Mouse (Mus musculus): ENCODE measurements around the gene Prss43. TPM values are rescaled to one million over a fixed set of nuclear protein-coding genes. Genes with fewer than 3 reads are reported as not detected.
A peak's percentile ranks its signal among the peaks of the same experiment; 100 is the strongest.

Prss43 gene
- polyA plus RNA-seq, 1 experiment from 2014 or later, result not detected

GRCm38 (mm10) chr9:110877888-110878287 is 51.4 kb downstream of the Prss43 start:
- Histone ChIP-seq H3K4me3 (replicated peaks) (no peak overlapping the region), H3K9me3 (no peaks in the 10 kb centered on the region), H3K36me3 (replicated peaks) (no peaks in the 10 kb centered on the region), H3K27me3 (peaks cover 76% of the 10 kb centered on the region), H3K4me1 (peaks cover 32% of the 10 kb centered on the region), H3K27ac (no peak overlapping the region), H3K9ac (no peak overlapping the region), H3K4me2 (no peak overlapping the region)
- WGBS, result 85% methylated on average over 5 of the region's 5 CpGs
- no peak for ATAC-seq (ENCODE audit: low FRiP score)

DNA sequence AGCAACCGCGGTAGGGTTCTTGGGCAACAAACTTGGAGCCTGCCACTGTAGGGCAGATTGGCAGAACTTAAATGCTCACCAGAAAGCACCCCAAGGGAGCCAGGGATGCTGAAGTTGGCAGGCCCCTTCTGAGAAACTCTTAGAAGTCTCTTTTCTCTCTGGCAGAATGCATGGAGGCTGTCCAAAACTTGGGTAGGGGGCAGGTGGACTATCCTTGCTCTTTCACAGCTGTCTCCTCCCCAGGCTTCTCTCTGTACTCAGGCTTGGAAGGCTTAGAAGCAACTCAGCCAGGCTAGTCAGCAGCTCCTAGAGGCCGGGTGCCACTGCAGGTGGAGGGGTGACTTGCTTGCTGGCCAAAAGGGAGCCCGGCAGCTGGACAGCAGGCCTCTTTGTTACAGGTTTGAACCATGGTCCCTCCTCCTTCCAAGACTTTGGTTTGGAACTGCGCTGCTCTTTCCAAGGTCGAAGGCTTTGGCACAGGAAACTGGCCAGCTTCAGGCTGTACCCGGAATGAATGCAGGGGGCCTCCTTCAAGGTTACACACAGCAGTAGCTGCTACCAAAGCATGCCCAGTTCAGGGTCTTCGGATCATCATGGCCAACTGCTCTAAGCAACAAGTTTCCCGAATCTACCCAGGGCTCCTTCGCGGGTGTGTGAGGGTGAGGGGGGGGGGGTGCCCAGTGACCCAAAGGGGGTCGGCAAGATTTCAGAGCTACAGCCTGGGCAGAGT is 52.9 kb downstream of the Prss43 start, which contains the start of gene Als2cl:
Als2cl (plus strand) TSS at position 680 of the 730 bp plus-strand sequence.
- no peak within 1 kb of the TSS for H3K27ac ChIP-seq
- no peak for ATAC-seq (ENCODE audit: low FRiP score)
- peak within 1 kb of the TSS; percentile 50 for H3K4me3 ChIP-seq (replicated peaks)
- peak within 1 kb of the TSS; percentile 27; the same call in 1 of the 2 replicates for H3K9ac ChIP-seq
- H3K4me1 ChIP-seq, result peaks cover 22% of the 10 kb centered on the region
- H3K9me3 ChIP-seq, result no peaks in the 10 kb centered on the region
- no peaks in the 10 kb centered on the region for H3K36me3 ChIP-seq (replicated peaks)
- H3K4me2 ChIP-seq, result peak within 1 kb of the TSS; percentile 75
- 15% methylated on average over 12 of the region's 12 CpGs for whole genome bisulfite sequencing
- peaks cover 61% of the 10 kb centered on the region for H3K27me3 ChIP-seq

DNA sequence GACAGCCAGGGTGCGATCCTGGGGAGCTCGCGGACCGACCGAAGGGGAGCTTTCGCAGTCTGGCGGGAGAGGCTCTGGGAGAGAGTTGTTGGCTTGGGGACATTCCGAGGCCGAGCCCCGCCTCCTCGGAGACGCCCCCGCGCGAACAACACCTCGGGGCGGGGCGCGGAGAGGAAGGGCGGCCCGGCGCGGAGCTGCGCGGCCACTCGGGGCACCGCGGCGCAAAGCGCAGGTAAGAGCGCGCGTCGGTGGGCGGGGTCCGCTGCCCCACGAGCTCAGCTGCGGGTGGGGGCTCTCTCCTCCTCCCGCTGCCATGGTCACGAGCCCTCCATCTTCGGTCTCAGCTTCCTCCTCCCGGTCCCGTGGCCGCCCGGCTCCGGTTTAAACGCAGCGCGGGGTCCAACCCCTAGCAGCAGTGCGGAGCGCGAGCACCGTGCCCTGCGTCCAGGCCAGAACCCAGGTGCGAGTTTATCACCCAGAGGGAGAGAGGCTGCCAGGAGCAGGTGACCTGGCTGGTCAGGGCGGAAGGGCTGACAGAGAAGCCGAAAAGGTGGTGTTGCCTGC is 53.6 kb downstream of the Prss43 start, which contains the start of gene Tmie:
Tmie (minus strand) TSS at position 116 of the 564 bp plus-strand sequence.
- Histone ChIP-seq H3K36me3 (replicated peaks) (no peaks in the 10 kb centered on the region), H3K27me3 (peaks cover 56% of the 10 kb centered on the region), H3K9ac (peak within 1 kb of the TSS; percentile 27; the same call in 1 of the 2 replicates), H3K9me3 (no peaks in the 10 kb centered on the region), H3K4me3 (replicated peaks) (peak within 1 kb of the TSS; percentile 50), H3K4me2 (peak within 1 kb of the TSS; percentile 75), H3K27ac (no peak within 1 kb of the TSS), H3K4me1 (peaks cover 14% of the 10 kb centered on the region)
- 1% methylated on average over 43 of the region's 57 CpGs for WGBS
- no peak for ATAC-seq (ENCODE audit: low FRiP score)

- ATAC-seq (ENCODE audit: low FRiP score), result no peak
- Histone ChIP-seq H3K27ac (no peak overlapping the region), H3K27me3 (peaks cover 59% of the 10 kb centered on the region), H3K9ac (no peak overlapping the region), H3K9me3 (no peaks in the 10 kb centered on the region), H3K4me3 (replicated peaks) (no peak overlapping the region; the same call in 1 of the 2 replicates), H3K36me3 (replicated peaks) (no peaks in the 10 kb centered on the region), H3K4me2 (peak overlapping the region; percentile 75; the same call in 1 of the 2 replicates), H3K4me1 (peaks cover 10% of the 10 kb centered on the region)
- WGBS, result 80% methylated on average over 4 of the region's 4 CpGs
These were observed 54.3 kb downstream of the Prss43 start for GRCm38 (mm10) chr9:110880772-110881171.

Other genes starting within 250 kb of the Prss43 start
- 31.0 and 32.0 TPM in 2 replicates for gene Nradd, start 202.2 kb upstream of the Prss43 start, polyA plus RNA-seq (2016; fragmentation: Nextera tagmentation; extraction: Ambion mirVana)
- gene Nbeal2, start 172.5 kb upstream of the Prss43 start, polyA plus RNA-seq (2016; fragmentation: Nextera tagmentation; extraction: Ambion mirVana), result 2.0 and 2.3 TPM in 2 replicates
- 139 and 143 TPM in 2 replicates for gene Ccdc12, start 170.2 kb upstream of the Prss43 start, polyA plus RNA-seq (2016; fragmentation: Nextera tagmentation; extraction: Ambion mirVana)
- 1.3 and 1.5 TPM in 2 replicates for gene Myl3, start 84.8 kb upstream of the Prss43 start, polyA plus RNA-seq (2016; fragmentation: Nextera tagmentation; extraction: Ambion mirVana)
- gene Pth1r, start 79.5 kb upstream of the Prss43 start, polyA plus RNA-seq (2016; fragmentation: Nextera tagmentation; extraction: Ambion mirVana), result 16.1 and 18.6 TPM in 2 replicates
- not detected in 2 replicates for gene Prss42, start 28.5 kb upstream of the Prss43 start, polyA plus RNA-seq (2016; fragmentation: Nextera tagmentation; extraction: Ambion mirVana)
- not detected in 2 replicates for gene Prss44, start 12.7 kb upstream of the Prss43 start, polyA plus RNA-seq (2016; fragmentation: Nextera tagmentation; extraction: Ambion mirVana)
- gene Prss45, start 7.9 kb downstream of the Prss43 start, polyA plus RNA-seq (2016; fragmentation: Nextera tagmentation; extraction: Ambion mirVana), result not detected in 2 replicates
- gene Prss46, start 17.8 kb downstream of the Prss43 start, polyA plus RNA-seq (2016; fragmentation: Nextera tagmentation; extraction: Ambion mirVana), result not detected in 2 replicates
- 0.17 TPM in 1 of 2 replicates, not detected in the other for gene Prss50, start 31.3 kb downstream of the Prss43 start, polyA plus RNA-seq (2016; fragmentation: Nextera tagmentation; extraction: Ambion mirVana)
- 1.2 and 1.7 TPM in 2 replicates for gene Als2cl, start 53.2 kb downstream of the Prss43 start, polyA plus RNA-seq (2016; fragmentation: Nextera tagmentation; extraction: Ambion mirVana)
- 0.42 and 0.43 TPM in 2 replicates for gene Tmie, start 53.4 kb downstream of the Prss43 start, polyA plus RNA-seq (2016; fragmentation: Nextera tagmentation; extraction: Ambion mirVana)
- gene Fam240a, start 90.2 kb downstream of the Prss43 start, polyA plus RNA-seq (2016; fragmentation: Nextera tagmentation; extraction: Ambion mirVana), result not detected in 2 replicates
- not detected in 2 replicates for gene Tdgf1, start 119.5 kb downstream of the Prss43 start, polyA plus RNA-seq (2016; fragmentation: Nextera tagmentation; extraction: Ambion mirVana)
- not detected in 2 replicates for gene Lrrc2, start 124.9 kb downstream of the Prss43 start, polyA plus RNA-seq (2016; fragmentation: Nextera tagmentation; extraction: Ambion mirVana)
- not detected in 2 replicates for gene Rtp3, start 163.9 kb downstream of the Prss43 start, polyA plus RNA-seq (2016; fragmentation: Nextera tagmentation; extraction: Ambion mirVana)
- 0.68 and 0.85 TPM in 2 replicates for gene Ltf, start 192.6 kb downstream of the Prss43 start, polyA plus RNA-seq (2016; fragmentation: Nextera tagmentation; extraction: Ambion mirVana)
- 0.69 and 0.91 TPM in 2 replicates for gene Ccrl2, start 230.8 kb downstream of the Prss43 start, polyA plus RNA-seq (2016; fragmentation: Nextera tagmentation; extraction: Ambion mirVana)

Measured in forebrain, embryonic 12.5 days (tissue).